Mouse (Mus musculus): ENCODE data around the gene Gm37240. TPM values are rescaled to one million over a fixed set of nuclear protein-coding genes. Genes with fewer than 3 reads are reported as not detected.
A peak's percentile ranks its signal among the peaks of the same experiment; 100 is the strongest.
"Not testable (repeated sequence)": the region's sequence is repeated elsewhere in the genome, so short reads cannot be mapped to it uniquely, and the experiment has no call there.

Gene Gm37240
- polyA plus RNA-seq, 2 experiments from 2014 or later, result 2.9 to 4.3 TPM

GRCm38 (mm10) chr3:85629895-85630510, 257.3 kb downstream of the Gm37240 start:
- ATAC-seq, result peak; percentile 28

GRCm38 (mm10) chr3:85619751-85620150, 267.6 kb downstream of the Gm37240 start:
- ATAC-seq, result no peak

- ATAC-seq, result no peak
Observed at GRCm38 (mm10) chr3:85619345-85619744, 268.0 kb downstream of the Gm37240 start.

DNA sequence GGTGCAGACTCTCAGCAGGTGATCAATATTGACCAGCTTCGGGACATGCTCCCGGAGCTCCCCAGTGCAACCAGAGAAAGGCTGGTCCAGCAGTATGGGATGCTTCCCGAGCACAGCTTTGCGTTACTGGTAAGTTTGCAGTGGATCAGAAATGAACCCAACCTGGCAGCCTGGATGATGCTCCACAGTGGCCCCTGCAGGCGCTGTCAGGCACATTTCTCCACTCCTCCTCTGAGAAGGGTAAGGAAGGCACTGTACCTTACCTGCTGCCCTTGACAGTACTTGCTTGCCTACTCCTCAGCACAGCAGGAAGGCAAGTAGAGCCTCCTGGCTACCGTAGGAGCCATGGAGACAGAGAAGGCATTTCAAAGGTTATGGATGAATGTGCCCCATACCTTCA, 268.4 kb downstream of the Gm37240 start:
- no peak for ATAC-seq

DNA sequence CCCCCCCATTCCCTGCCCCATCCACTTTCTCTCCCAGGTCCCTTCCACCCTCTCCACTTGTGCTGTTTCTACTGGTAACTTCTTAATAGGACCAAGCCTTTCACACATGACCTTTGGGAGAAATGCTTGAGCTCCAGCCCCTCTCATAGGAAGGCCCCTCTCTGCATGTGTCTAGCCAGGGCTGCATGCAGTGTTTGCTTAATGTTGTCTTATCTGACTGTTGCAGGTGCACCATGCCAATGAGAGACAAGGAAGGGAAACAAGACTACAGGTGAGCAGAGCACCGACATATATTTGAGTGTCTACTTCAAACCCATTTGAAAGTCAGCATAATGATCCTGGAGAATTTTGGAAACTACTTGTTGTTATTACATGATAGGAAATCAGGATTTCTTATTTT, 270.9 kb downstream of the Gm37240 start:
- ATAC-seq, result no peak

GRCm38 (mm10) chr3:85607753-85608152, 279.6 kb downstream of the Gm37240 start:
- ATAC-seq, result no peak

- ATAC-seq, result no peak
Observed at GRCm38 (mm10) chr3:85606912-85607311, 280.4 kb downstream of the Gm37240 start.

DNA sequence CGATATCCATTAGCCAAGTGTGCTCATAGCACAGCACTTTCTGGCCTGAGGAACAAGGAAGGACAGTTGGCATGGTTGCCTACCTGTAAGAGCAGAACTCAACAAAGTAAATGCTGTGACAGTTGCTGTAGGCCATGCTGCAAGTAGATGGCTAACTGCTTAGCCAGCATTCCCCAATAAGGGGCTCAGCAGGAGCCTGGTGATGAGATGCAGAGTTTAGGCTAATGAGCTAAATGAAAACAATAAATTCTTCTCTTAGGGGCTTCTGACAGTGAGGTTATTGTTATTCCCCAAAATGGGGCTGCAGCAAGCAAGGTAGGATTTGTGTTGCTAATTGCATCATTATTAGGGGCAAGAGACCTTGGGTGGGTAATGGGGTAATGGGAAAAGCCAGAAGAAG, 283.5 kb downstream of the Gm37240 start:
- ATAC-seq, result no peak

GRCm38 (mm10) chr3:85601841-85602305, 285.4 kb downstream of the Gm37240 start:
- no peak for ATAC-seq

DNA sequence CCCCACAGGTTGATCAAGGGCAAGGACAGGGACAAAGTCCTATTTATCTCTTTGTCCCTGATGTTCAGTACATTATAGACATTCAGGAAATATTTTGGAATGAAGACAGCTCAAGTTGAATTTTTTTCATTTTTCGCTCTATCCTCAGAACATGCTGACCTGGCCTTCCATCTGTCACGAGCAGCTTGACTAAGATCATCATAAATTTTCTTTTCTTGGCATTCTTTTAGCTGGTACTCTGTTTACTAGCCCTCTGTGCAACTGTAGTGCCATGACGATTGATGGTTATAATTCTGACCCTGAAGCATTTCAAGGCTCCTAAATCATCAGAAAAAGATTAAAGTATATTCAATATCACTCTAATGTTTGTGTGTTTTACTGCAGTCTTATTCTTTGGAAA, 287.8 kb downstream of the Gm37240 start:
- no peak for ATAC-seq

- no peak for ATAC-seq
Observed at GRCm38 (mm10) chr3:85594452-85594851, 292.9 kb downstream of the Gm37240 start.

DNA sequence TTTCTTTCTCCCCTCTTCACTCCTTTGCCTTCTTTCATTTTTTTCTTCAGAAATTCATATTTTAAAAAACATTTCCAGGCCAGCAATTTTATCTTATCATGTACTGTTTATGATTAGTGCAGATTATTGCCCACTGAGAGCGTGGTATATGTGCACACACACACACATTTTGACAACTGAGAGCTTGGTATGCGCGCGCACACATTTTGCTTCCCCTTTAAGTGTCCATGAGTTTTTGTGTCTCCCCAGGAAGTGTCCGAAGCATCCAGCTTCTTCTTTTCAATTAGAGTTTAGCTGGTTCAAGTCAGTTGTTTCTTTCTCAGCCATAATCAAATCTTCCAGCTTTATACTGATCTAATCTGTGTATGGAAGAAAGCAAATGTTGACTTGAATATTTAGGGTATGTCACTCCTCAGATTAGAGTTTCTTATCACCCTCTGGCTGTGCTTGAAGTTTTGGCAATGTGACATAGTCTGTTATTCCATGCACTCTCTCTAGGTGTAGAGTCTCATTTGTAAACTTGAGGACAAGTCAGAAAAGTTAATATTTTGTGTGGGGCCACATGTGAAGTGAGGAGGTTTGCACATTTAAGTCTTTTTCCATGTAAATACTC, 294.6 kb downstream of the Gm37240 start:
- ATAC-seq, result no peak

DNA sequence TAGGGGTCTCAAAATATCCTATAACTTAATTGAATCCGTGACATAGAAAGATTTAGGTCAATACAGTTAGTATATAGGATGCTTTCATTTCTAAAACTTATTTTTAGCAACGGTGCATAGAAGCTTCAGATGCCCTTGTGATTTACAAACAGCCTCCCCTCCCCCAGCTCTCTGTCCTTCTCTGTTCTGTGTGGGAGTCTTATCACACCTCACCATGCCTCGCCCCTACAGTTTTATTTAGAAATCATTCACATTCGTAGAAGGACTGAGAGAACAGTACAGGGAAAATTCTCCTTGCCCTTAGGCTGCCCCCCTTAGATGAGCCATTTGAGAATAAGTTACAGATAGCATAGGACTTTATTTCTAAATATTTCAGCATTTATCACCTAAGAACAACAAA, 295.3 kb downstream of the Gm37240 start:
- no peak for ATAC-seq

GRCm38 (mm10) chr3:85590090-85590754, 297.1 kb downstream of the Gm37240 start:
- ATAC-seq, result no peak

GRCm38 (mm10) chr3:85588701-85589100, 298.6 kb downstream of the Gm37240 start:
- no peak for ATAC-seq

DNA sequence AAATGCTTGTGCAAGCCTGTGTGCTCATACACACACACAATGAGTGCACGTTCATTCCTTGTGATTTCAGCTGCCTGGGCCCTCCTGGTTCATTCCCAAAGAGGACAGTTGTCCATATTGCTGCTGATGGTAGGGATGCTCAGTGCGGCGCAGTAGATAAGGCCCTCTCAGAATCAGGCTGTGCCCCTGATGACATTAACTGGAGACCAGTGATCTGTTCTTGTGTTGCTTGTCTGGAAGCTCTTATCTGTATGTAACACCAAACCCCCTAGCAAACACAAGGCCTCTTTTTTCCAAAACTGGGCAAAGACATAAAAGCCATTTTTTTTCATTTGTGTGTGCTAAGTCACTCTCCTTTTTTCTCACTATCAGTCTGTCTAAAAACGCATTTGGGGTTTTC, 302.4 kb downstream of the Gm37240 start:
- ATAC-seq, result no peak

GRCm38 (mm10) chr3:85583194-85583593, 304.1 kb downstream of the Gm37240 start:
- ATAC-seq, result no peak

- no peak for ATAC-seq
Observed at GRCm38 (mm10) chr3:85582726-85583125, 304.6 kb downstream of the Gm37240 start.

- ATAC-seq, result peak; percentile 99
Observed at GRCm38 (mm10) chr3:85573864-85574830, 313.2 kb downstream of the Gm37240 start, which contains the start of gene Gatb. Gatb (plus strand) TSS chr3:85574119.

GRCm38 (mm10) chr3:85573216-85573863, 314.0 kb downstream of the Gm37240 start:
- peak; percentile 2 for ATAC-seq

- ATAC-seq, result not testable (repeated sequence)
Observed at GRCm38 (mm10) chr3:85572502-85572901, 314.8 kb downstream of the Gm37240 start.

GRCm38 (mm10) chr3:85571276-85571675, 316.0 kb downstream of the Gm37240 start:
- ATAC-seq, result no peak

Measured in activated CD4-positive, CD25-positive, alpha-beta regulatory T cell, adult 4 months (primary cell).